22 mouse cellular contexts compared by ENCODE assay signal in genomic region chr15:81096329-81097055, GRCm38 (mm10).
DNase-seq lines count a peak whose midpoint lies in the region; ATAC-seq and TF ChIP-seq lines count a peak whose summit lies in the region.
"Had no signal": no experiment of that assay in that cellular context is flagged by ENCODE, and none has a peak within 500 bp of the region (broad histone marks: within the 10 kb centered on the region; RNA-seq: fewer than 3 reads in every experiment).

No protein-coding gene starts in this region.

- peak overlapping the region; percentile 8 to 35; a peak in 2 of 4 replicates for H3K27ac ChIP-seq in heart, embryonic 14.5 days (replicated peaks in 1 of 2; ENCODE audit: control insufficient read depth in 1 of 2, insufficient read depth in 1 of 2, low read depth in 2 of 2, low read length in 2 of 2)
- peak overlapping the region; percentile 39 for H3K27ac ChIP-seq in spleen, adult 2 months (ENCODE audit: insufficient read depth, low read length)
- no peak overlapping the region; the same call in 1 of the 2 replicates for H3K27ac ChIP-seq in stomach, postnatal 0 days (replicated peaks)
- H3K27ac ChIP-seq: embryonic facial prominence, embryonic 15.5 days; forebrain, embryonic 12.5 days; hindbrain, embryonic 12.5 days; macrophage; midbrain, embryonic 13.5 days had no signal

- no peak for ATAC-seq in heart, embryonic 14.5 days (ENCODE audit: insufficient number of reproducible peaks, insufficient read depth, low FRiP score, low read depth)
- ATAC-seq in stomach, postnatal 0 days (ENCODE audit: low FRiP score, low TSS enrichment): peak; percentile 70; the same call in 1 of the 2 replicates
- no peak for ATAC-seq in erythroid progenitor cell, adult 5-6 weeks (replicated peaks; ENCODE audit: low FRiP score, poor library complexity, severe bottlenecking)
- ATAC-seq: midbrain, embryonic 13.5 days had no signal

- no peak for DNase-seq in heart, postnatal 25 days (ENCODE audit: low spot score)
- DNase-seq in kidney, postnatal 14 days: peak; percentile 45
- no peak for DNase-seq in kidney, adult 9 months
- DNase-seq in spleen, adult 2 months (ENCODE audit: low read depth in 1 of 2, low spot score in 2 of 2): no peak
- DNase-seq in spleen, postnatal 10 days (ENCODE audit: low spot score in 2 of 2): no peak
- no peak for DNase-seq in stomach, postnatal 0 days (ENCODE audit: low spot score)
- DNase-seq: adrenal gland, adult 8-10 months; cerebellum, postnatal 14 days; embryo, embryonic 11 days; gastrocnemius, postnatal 25 days; left cerebral cortex, postnatal 4 days; thymus, postnatal 4 days had no signal

- TF ChIP-seq CTCF in spleen, adult 2 months (IDR thresholded peaks at IDR 0.05; ENCODE audit: extremely low read depth, insufficient read depth, insufficient read length, insufficient replicate concordance): no peak
- no peak for TF ChIP-seq CTCF in stomach, postnatal 0 days (IDR thresholded peaks at IDR 0.05; ENCODE audit: low read depth)

- no peaks in the 10 kb centered on the region for H3K27me3 ChIP-seq in heart, embryonic 14.5 days (ENCODE audit: control insufficient read depth, insufficient read depth, low read length)
- H3K27me3 ChIP-seq in spleen, adult 2 months (ENCODE audit: control insufficient read depth, insufficient read depth, low read length): no peaks in the 10 kb centered on the region
- H3K27me3 ChIP-seq in stomach, postnatal 0 days (ENCODE audit: control insufficient read depth, insufficient read depth, low read length): no peaks in the 10 kb centered on the region
- H3K27me3 ChIP-seq: embryonic facial prominence, embryonic 15.5 days; forebrain, embryonic 12.5 days; hindbrain, embryonic 12.5 days; midbrain, embryonic 13.5 days had no signal

- H3K4me3 ChIP-seq in heart, embryonic 14.5 days (ENCODE audit: control insufficient read depth in 1 of 2, insufficient read depth in 1 of 2, low read depth in 1 of 2, low read length in 2 of 2): no peak overlapping the region
- H3K4me3 ChIP-seq in spleen, adult 2 months (ENCODE audit: extremely low read depth, insufficient read depth, insufficient read length): no peak overlapping the region
- no peak overlapping the region for H3K4me3 ChIP-seq in stomach, postnatal 0 days (ENCODE audit: low read depth, low read length)
- H3K4me3 ChIP-seq: embryonic facial prominence, embryonic 15.5 days; forebrain, embryonic 12.5 days; hindbrain, embryonic 12.5 days; layer of hippocampus, adult 2 months; midbrain, embryonic 13.5 days; myocyte had no signal

- H3K36me3 ChIP-seq in heart, embryonic 14.5 days (ENCODE audit: control insufficient read depth, insufficient read depth, low read length): no peaks in the 10 kb centered on the region
- no peaks in the 10 kb centered on the region for H3K36me3 ChIP-seq in spleen, adult 2 months (ENCODE audit: control insufficient read depth, insufficient read depth, low read length)
- no peaks in the 10 kb centered on the region for H3K36me3 ChIP-seq in stomach, postnatal 0 days (ENCODE audit: control insufficient read depth, insufficient read depth, low read length)
- H3K36me3 ChIP-seq: embryonic facial prominence, embryonic 15.5 days; forebrain, embryonic 12.5 days; hindbrain, embryonic 12.5 days; midbrain, embryonic 13.5 days had no signal

- no peak for TF ChIP-seq POLR2A in spleen, adult 2 months (IDR thresholded peaks at IDR 0.05; ENCODE audit: low read depth, low read length)

- H3K9me3 ChIP-seq in heart, embryonic 14.5 days (ENCODE audit: control insufficient read depth, low read length): no peaks in the 10 kb centered on the region
- no peaks in the 10 kb centered on the region for H3K9me3 ChIP-seq in stomach, postnatal 0 days (ENCODE audit: control insufficient read depth, low read length)
- H3K9me3 ChIP-seq: embryonic facial prominence, embryonic 15.5 days; forebrain, embryonic 12.5 days; hindbrain, embryonic 12.5 days; midbrain, embryonic 13.5 days had no signal

- no peak overlapping the region for H3K9ac ChIP-seq in heart, embryonic 14.5 days (ENCODE audit: low read length)
- no peak overlapping the region for H3K9ac ChIP-seq in stomach, postnatal 0 days (ENCODE audit: low read length)
- H3K9ac ChIP-seq: embryonic facial prominence, embryonic 15.5 days; forebrain, embryonic 12.5 days; hindbrain, embryonic 12.5 days; midbrain, embryonic 13.5 days had no signal

- intact Hi-C loops in heart, postnatal 25 days (cut with DNase I): no loop called here

- no peak for TF ChIP-seq EP300 in stomach, postnatal 0 days (optimal IDR thresholded peaks at IDR 0.05)

- WGBS in heart, embryonic 14.5 days: 57% methylated on average over 7 of the region's 7 CpGs
- WGBS in spleen, adult 2 months: 50% methylated on average over 7 of the region's 7 CpGs
- 23% methylated on average over 7 of the region's 7 CpGs for WGBS in stomach, postnatal 0 days

- no peak overlapping the region for H3K4me2 ChIP-seq in heart, embryonic 14.5 days (ENCODE audit: low read length)
- no peak overlapping the region for H3K4me2 ChIP-seq in stomach, postnatal 0 days (replicated peaks; ENCODE audit: low read depth)
- H3K4me2 ChIP-seq: embryonic facial prominence, embryonic 15.5 days; forebrain, embryonic 12.5 days; hindbrain, embryonic 12.5 days; liver, embryonic 11.5 days; midbrain, embryonic 13.5 days had no signal

- peaks cover 10 to 19% of the 10 kb centered on the region in 2 experiments for H3K4me1 ChIP-seq in heart, embryonic 14.5 days (ENCODE audit: control insufficient read depth in 2 of 2, insufficient read depth in 2 of 2, low read length in 2 of 2)
- H3K4me1 ChIP-seq in spleen, adult 2 months (ENCODE audit: control insufficient read depth, insufficient read depth, insufficient read length): peaks cover 7% of the 10 kb centered on the region; the same call in 1 of the 2 replicates
- H3K4me1 ChIP-seq in stomach, postnatal 0 days (replicated peaks; ENCODE audit: control insufficient read depth, insufficient read depth): no peaks in the 10 kb centered on the region; the same call in 1 of the 2 replicates
